19 mouse cellular contexts compared by ENCODE assay signal in genomic region chr11:62387608-62388330, GRCm38 (mm10).
"Had no signal": no experiment of that assay in that cellular context is flagged by ENCODE, and none has a peak within 500 bp of the region (broad histone marks: within the 10 kb centered on the region; RNA-seq: fewer than 3 reads in every experiment).

No protein-coding gene starts in this region.

- H3K27me3 ChIP-seq: limb, embryonic 13.5 days; liver, embryonic 12.5 days; liver, embryonic 15.5 days; neural tube, embryonic 13.5 days had no signal

- H3K4me2 ChIP-seq: limb, embryonic 13.5 days; liver, embryonic 12.5 days; liver, embryonic 15.5 days; midbrain, embryonic 11.5 days; neural tube, embryonic 13.5 days had no signal

- H3K4me1 ChIP-seq: limb, embryonic 10.5 days; limb, embryonic 13.5 days; liver, embryonic 12.5 days; liver, embryonic 15.5 days; neural tube, embryonic 13.5 days had no signal

- H3K4me3 ChIP-seq: layer of hippocampus, adult 2 months; limb, embryonic 10.5 days; limb, embryonic 13.5 days; liver, embryonic 12.5 days; liver, embryonic 15.5 days; myocyte; neural tube, embryonic 13.5 days had no signal

- H3K9ac ChIP-seq: limb, embryonic 13.5 days; liver, embryonic 12.5 days; liver, embryonic 15.5 days; neural tube, embryonic 13.5 days had no signal

- DNase-seq: kidney, adult 2 months; kidney, postnatal 25 days; layer of hippocampus, adult 9-11 months; liver; lung, adult 2 months; lung, postnatal 14 days; lung, postnatal 4 days; thymus, adult 2 months; thymus, postnatal 14 days had no signal

- ATAC-seq: liver, embryonic 12.5 days; midbrain, embryonic 16.5 days had no signal

- H3K27ac ChIP-seq: kidney, postnatal 0 days; layer of hippocampus, adult 2 months; limb, embryonic 10.5 days; limb, embryonic 13.5 days; liver, embryonic 12.5 days; liver, embryonic 15.5 days; neural tube, embryonic 13.5 days had no signal

- H3K9me3 ChIP-seq: limb, embryonic 10.5 days; limb, embryonic 13.5 days; liver, embryonic 12.5 days; liver, embryonic 15.5 days; neural tube, embryonic 13.5 days had no signal
